Mouse (Mus musculus) embryo, embryonic 11.5 days (tissue): Measurements from ENCODE around the gene Lrguk.

ENCODE experiments used
- DNase-seq: peaks from one replicate; pipeline ENCODE4 v3.0.0-alpha.2; 2012; ENCODE audit warnings: low read depth, low spot score

Gene Lrguk

DNA sequence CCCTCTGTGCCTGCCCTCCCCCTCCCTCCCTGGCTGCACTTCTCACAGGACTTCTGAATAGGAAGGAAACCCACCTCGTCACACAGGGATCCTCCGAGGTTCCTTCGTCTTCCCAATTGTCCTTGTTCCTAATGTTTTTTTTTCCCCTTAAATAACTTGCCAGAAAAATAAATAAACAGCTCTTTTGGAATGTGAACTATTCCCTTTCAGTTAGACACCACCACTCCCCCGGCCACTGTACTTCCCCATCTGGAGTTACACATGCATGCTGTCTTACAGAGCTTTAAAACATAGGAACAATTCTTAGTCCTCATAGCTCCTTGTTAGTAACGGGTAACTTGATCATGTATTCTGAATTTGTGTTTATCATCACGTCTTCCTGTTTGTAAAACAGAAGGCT, 116.8 kb downstream of the Lrguk start:
- DNase-seq: no peak

DNA sequence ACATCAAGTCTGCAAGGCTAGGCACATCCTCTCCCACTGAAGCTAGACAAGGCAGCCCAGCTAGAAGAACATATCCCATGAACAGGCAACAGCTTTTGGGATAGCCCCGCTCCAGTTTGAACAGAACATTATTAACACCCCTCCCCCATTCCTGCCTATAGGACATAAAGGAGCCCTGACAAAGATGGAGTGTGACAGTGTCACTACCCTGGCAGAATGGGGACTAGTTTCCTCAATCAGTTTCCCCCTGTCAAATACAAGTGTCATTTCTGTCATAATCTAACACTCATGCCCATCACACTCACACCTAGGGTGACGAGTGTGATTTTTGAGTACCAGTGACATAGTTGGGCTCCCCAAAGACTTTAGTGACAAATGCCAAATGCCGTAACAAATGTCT, 118.8 kb downstream of the Lrguk start:
- no peak for DNase-seq

DNA sequence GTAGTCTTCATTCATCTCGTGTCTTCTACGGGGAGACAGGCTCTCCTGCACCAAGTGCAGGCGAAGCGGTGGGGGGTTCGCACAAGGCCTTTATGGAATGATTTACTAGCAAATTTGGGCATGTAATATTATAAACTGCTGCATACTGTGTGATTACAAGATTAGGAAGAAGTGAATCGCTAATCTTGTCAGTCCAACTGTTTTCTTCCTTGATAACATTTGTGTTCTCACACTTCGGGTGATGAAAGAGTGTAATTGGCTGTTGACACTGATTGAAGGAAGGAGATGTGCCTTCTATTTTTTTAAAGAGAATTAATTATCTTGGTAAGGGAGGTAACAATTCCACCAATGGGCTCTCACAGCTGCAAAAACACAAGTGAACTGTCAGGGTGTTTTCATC, 119.4 kb downstream of the Lrguk start:
- no peak for DNase-seq

- no peak for DNase-seq
Observed at GRCm38 (mm10) chr6:34149066-34149465, 119.8 kb downstream of the Lrguk start.

GRCm38 (mm10) chr6:34149821-34150220, 120.6 kb downstream of the Lrguk start:
- no peak for DNase-seq

- DNase-seq: no peak
Observed at GRCm38 (mm10) chr6:34153069-34154052, 124.1 kb downstream of the Lrguk start.

GRCm38 (mm10) chr6:34154202-34154601, 125.0 kb downstream of the Lrguk start:
- DNase-seq: no peak

DNA sequence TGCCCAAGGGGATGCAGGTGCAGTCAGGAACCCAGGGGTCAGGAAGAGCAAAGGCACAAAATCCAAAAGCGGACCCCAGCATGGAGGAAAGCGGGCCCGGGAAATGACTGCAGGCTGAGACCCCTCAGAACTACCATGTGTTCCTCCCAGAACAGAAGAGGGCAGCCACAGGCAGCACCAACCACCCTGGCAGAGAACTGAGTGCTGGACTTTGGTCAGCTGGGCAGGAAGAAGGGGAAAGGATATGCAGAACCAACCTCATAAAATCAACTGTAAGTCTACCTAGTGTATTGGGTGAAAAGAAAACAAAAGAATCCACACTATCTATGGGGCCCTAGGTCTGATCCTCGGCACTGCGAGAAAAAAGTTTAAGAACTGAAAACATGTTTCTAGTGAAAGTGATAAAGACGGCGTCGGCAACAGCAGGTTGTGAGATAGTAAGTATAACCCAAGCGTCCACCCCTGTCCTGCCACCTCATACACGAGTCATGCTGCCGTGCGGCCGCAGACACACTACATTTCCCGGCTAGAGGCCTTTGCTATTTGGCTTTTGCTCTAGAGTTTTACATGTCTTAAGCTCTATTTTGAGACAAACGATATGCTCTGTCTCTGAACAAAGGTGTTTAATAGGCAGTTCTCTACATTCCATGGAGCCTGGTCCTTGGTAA, 126.0 kb downstream of the Lrguk start:
- DNase-seq: no peak

GRCm38 (mm10) chr6:34156057-34156456, 126.8 kb downstream of the Lrguk start:
- no peak for DNase-seq

GRCm38 (mm10) chr6:34156841-34157748, 127.8 kb downstream of the Lrguk start:
- no peak for DNase-seq

GRCm38 (mm10) chr6:34159998-34160815, 131.0 kb downstream of the Lrguk start:
- DNase-seq: no peak

GRCm38 (mm10) chr6:34160816-34161310, 131.6 kb downstream of the Lrguk start:
- no peak for DNase-seq

GRCm38 (mm10) chr6:34161511-34161910, 132.3 kb downstream of the Lrguk start:
- DNase-seq: no peak

DNA sequence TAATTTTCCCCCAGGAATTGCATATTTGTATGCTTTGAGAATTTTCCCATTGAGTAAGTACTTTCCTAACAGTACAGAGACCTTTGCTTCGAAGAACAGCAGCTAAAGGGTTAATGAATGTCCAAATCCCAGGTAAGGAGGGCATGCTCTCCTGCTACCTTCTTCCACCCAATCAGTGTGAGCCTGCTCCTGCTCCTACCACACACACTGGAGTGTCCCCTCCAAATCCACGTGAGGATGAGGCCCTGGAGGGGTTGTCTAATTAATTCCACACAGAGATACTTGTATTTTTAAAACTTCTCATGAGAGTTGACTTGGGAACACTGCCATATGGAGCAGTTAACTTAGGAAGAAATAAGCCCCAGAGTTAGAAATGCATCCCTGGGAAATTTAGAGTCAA, 133.4 kb downstream of the Lrguk start:
- no peak for DNase-seq

- no peak for DNase-seq
Observed at GRCm38 (mm10) chr6:34163014-34163413, 133.8 kb downstream of the Lrguk start.

DNA sequence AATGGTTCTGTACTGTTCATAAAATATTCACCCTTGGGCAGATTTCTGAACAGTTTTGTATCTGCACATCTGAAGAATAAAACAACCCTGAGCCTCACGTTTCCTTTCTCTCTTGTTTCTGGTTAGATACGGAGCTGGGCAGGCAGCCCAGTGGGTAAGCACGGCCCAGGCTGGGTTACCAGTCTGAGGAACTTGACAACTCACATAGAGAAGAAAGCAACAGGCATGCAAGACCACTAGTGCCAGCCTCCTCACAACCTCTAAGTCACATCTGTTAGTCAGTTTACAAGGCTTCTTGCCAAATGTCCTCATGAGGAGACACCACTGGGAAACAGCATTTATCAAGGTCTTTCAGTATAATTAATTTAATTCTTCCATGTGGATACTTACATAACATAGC, 139.6 kb downstream of the Lrguk start:
- DNase-seq: no peak

- no peak for DNase-seq
Observed at GRCm38 (mm10) chr6:34170844-34171494, 141.7 kb downstream of the Lrguk start.

DNA sequence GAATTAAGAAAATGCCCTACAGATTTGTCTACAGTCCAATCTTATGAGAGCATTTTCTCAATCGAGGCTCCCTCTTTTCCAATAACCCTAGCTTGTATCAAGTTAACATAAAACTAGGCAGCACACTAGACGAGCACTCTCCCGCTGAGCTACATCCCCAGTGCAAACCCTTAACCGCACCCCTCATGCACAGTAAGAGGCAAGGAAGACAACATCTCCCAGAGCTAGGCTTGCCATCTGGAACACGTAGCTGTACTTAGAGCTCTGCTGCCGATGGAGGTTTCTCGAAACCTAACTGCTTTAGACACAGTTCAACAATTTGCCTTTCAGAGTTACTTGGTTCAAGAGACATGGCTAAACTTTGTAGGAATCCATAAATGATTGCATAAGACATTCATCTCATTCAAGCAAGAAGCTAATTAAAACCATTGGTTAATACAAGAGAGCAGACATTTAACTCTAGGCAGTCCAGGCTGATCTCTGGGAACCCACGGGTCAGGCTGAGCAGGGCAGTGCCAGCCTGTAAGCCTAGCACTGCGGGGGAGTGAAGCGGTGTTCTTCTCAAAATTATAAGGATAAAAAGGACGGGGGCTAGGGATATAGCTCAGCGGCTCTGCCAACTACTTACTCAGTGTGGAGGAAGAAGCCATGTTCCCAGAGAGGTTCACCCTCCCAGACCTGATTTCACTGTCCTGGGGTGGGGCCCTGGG, 142.7 kb downstream of the Lrguk start:
- no peak for DNase-seq

GRCm38 (mm10) chr6:34173251-34173650, 144.0 kb downstream of the Lrguk start:
- no peak for DNase-seq

- no peak for DNase-seq
Observed at GRCm38 (mm10) chr6:34174715-34175114, 145.5 kb downstream of the Lrguk start.
